Mouse (Mus musculus): ENCODE data around the gene Tmem135.
A peak's percentile ranks its signal among the peaks of the same experiment; 100 is the strongest.

GRCm38 (mm10) chr7:89126063-89126882 is 277.7 kb downstream of the Tmem135 start:
- TF ChIP-seq CTCF (IDR thresholded peaks at IDR 0.05; ENCODE audit: insufficient read depth, low read depth, low read length) (0 out of 2 replicates have a peak, but pooled peaks have one; percentile 25), POLR2A (IDR thresholded peaks at IDR 0.05; ENCODE audit: insufficient read depth, low read depth, low read length) (no peak)
